ENCODE assay signal across 20 mouse cellular contexts in genomic region chr5:139433842-139434568, GRCm38 (mm10). TPM values are rescaled to one million over a fixed set of nuclear protein-coding genes. Genes with fewer than 3 reads are reported as not detected.
DNase-seq lines count a peak whose midpoint lies in the region; ATAC-seq and TF ChIP-seq lines count a peak whose summit lies in the region.
"Had no signal": no experiment of that assay in that cellular context is flagged by ENCODE, and none has a peak within 500 bp of the region (broad histone marks: within the 10 kb centered on the region; RNA-seq: fewer than 3 reads in every experiment).

No protein-coding gene starts in this region.

- no peak overlapping the region for H3K4me2 ChIP-seq in limb, embryonic 12.5 days
- no peak overlapping the region for H3K4me2 ChIP-seq in forebrain, embryonic 15.5 days (replicated peaks)
- H3K4me2 ChIP-seq in midbrain, embryonic 16.5 days (ENCODE audit: low read length) = no peak overlapping the region
- H3K4me2 ChIP-seq: embryonic facial prominence, embryonic 13.5 days; liver, embryonic 12.5 days; lung, embryonic 15.5 days; stomach, embryonic 15.5 days had no signal

- WGBS in limb, embryonic 12.5 days = 80% methylated on average over 9 of the region's 9 CpGs
- 85% methylated on average over 9 of the region's 9 CpGs for WGBS in limb, embryonic 10.5 days
- 78% methylated on average over 9 of the region's 9 CpGs for WGBS in forebrain, embryonic 15.5 days
- 76% methylated on average over 9 of the region's 9 CpGs for WGBS in midbrain, embryonic 16.5 days

- DNase-seq in gastrocnemius, adult 2 months = peak; percentile 49
- no peak for DNase-seq in gastrocnemius, postnatal 36 days
- DNase-seq in limb, embryonic 10.5 days (ENCODE audit: low spot score) = no peak
- no peak for DNase-seq in retina, embryonic 14.5 days (ENCODE audit: low spot score)
- DNase-seq: adrenal gland, adult 2 months; cerebellum, adult 11 months; kidney, adult 9 months; kidney, postnatal 36 days; thymus, adult 2 months had no signal

- no peak overlapping the region for H3K4me3 ChIP-seq in gastrocnemius, adult 2 months
- H3K4me3 ChIP-seq in limb, embryonic 12.5 days (replicated peaks) = no peak overlapping the region
- H3K4me3 ChIP-seq in limb, embryonic 10.5 days = no peak overlapping the region
- no peak overlapping the region for H3K4me3 ChIP-seq in forebrain, embryonic 15.5 days
- H3K4me3 ChIP-seq in midbrain, embryonic 16.5 days (ENCODE audit: low read depth, low read length) = no peak overlapping the region
- H3K4me3 ChIP-seq: embryonic facial prominence, embryonic 13.5 days; liver, embryonic 12.5 days; lung, embryonic 15.5 days; stomach, embryonic 15.5 days had no signal

- no peaks in the 10 kb centered on the region for H3K27me3 ChIP-seq in limb, embryonic 12.5 days
- no peaks in the 10 kb centered on the region for H3K27me3 ChIP-seq in limb, embryonic 10.5 days (ENCODE audit: low read depth, poor library complexity, severe bottlenecking)
- H3K27me3 ChIP-seq in forebrain, embryonic 15.5 days = no peaks in the 10 kb centered on the region
- H3K27me3 ChIP-seq in midbrain, embryonic 16.5 days (ENCODE audit: control insufficient read depth, insufficient read depth, low read depth, low read length) = no peaks in the 10 kb centered on the region
- H3K27me3 ChIP-seq: CH12.LX; embryonic facial prominence, embryonic 13.5 days; liver, embryonic 12.5 days; lung, embryonic 15.5 days; stomach, embryonic 15.5 days had no signal

- peaks cover 35% of the 10 kb centered on the region for H3K4me1 ChIP-seq in limb, embryonic 12.5 days (replicated peaks)
- peaks cover 34% of the 10 kb centered on the region for H3K4me1 ChIP-seq in limb, embryonic 10.5 days
- H3K4me1 ChIP-seq in forebrain, embryonic 15.5 days = peaks cover 78% of the 10 kb centered on the region
- H3K4me1 ChIP-seq in midbrain, embryonic 16.5 days (ENCODE audit: control insufficient read depth, insufficient read depth, low read length) = peaks cover 49% of the 10 kb centered on the region

- H3K9me3 ChIP-seq in limb, embryonic 12.5 days = no peaks in the 10 kb centered on the region
- no peaks in the 10 kb centered on the region for H3K9me3 ChIP-seq in limb, embryonic 10.5 days (replicated peaks)
- H3K9me3 ChIP-seq in forebrain, embryonic 15.5 days = no peaks in the 10 kb centered on the region
- H3K9me3 ChIP-seq in midbrain, embryonic 16.5 days (replicated peaks; ENCODE audit: control insufficient read depth, low read length, poor library complexity, severe bottlenecking) = no peaks in the 10 kb centered on the region
- H3K9me3 ChIP-seq: embryonic facial prominence, embryonic 13.5 days; liver, embryonic 12.5 days; lung, embryonic 15.5 days; stomach, embryonic 15.5 days had no signal

- intact Hi-C loops in gastrocnemius, adult 2 months (cut with DNase I) = no loop called here
- intact Hi-C loops in gastrocnemius, postnatal 36 days (cut with DNase I) = no loop called here

- H3K9ac ChIP-seq in limb, embryonic 12.5 days (replicated peaks) = no peak overlapping the region
- no peak overlapping the region for H3K9ac ChIP-seq in forebrain, embryonic 15.5 days (replicated peaks)
- H3K9ac ChIP-seq in midbrain, embryonic 16.5 days (ENCODE audit: low read depth, low read length) = no peak overlapping the region
- H3K9ac ChIP-seq: embryonic facial prominence, embryonic 13.5 days; liver, embryonic 12.5 days; lung, embryonic 15.5 days; stomach, embryonic 15.5 days had no signal

- no peak for TF ChIP-seq CTCF in gastrocnemius, adult 2 months (IDR thresholded peaks at IDR 0.05)

- peak overlapping the region; percentile 70 for H3K27ac ChIP-seq in gastrocnemius, adult 2 months
- H3K27ac ChIP-seq in limb, embryonic 12.5 days = peak overlapping the region; percentile 14; the same call in 1 of the 2 replicates
- no peak overlapping the region for H3K27ac ChIP-seq in limb, embryonic 10.5 days
- H3K27ac ChIP-seq in forebrain, embryonic 15.5 days (replicated peaks) = peak overlapping the region; percentile 63
- H3K27ac ChIP-seq in midbrain, embryonic 16.5 days (ENCODE audit: low read length) = peak overlapping the region; percentile 78
- H3K27ac ChIP-seq: embryonic facial prominence, embryonic 13.5 days; liver, embryonic 12.5 days; lung, embryonic 15.5 days; stomach, embryonic 15.5 days had no signal

- no peaks in the 10 kb centered on the region; the same call in 1 of the 2 replicates for H3K36me3 ChIP-seq in limb, embryonic 12.5 days
- H3K36me3 ChIP-seq in limb, embryonic 10.5 days = peaks cover 3% of the 10 kb centered on the region; the same call in 1 of the 2 replicates
- no peaks in the 10 kb centered on the region for H3K36me3 ChIP-seq in forebrain, embryonic 15.5 days
- H3K36me3 ChIP-seq in midbrain, embryonic 16.5 days (ENCODE audit: control insufficient read depth, insufficient read depth, low read length) = no peaks in the 10 kb centered on the region
- H3K36me3 ChIP-seq: lung, embryonic 15.5 days had no signal

- ATAC-seq in limb, embryonic 12.5 days (ENCODE audit: insufficient number of reproducible peaks, insufficient read depth, low FRiP score, low TSS enrichment, low read depth) = no peak
- no peak for ATAC-seq in forebrain, embryonic 15.5 days (replicated peaks)
- no peak for ATAC-seq in midbrain, embryonic 16.5 days
- ATAC-seq in erythroid progenitor cell, adult 5-6 weeks (replicated peaks; ENCODE audit: low FRiP score, poor library complexity, severe bottlenecking) = no peak
- ATAC-seq: inflammation-experienced regulatory T-cells, adult 6 months; liver, embryonic 12.5 days had no signal

RNA-seq across cellular contexts. Expression of gene Gper1, which starts 11.1 kb away (rescaled TPM):
- 1 to 10 TPM; 1.3 to 2.7 TPM for total RNA-seq in gastrocnemius, adult 2 months (2021)
- total RNA-seq in gastrocnemius, postnatal 36 days (2021) = 1 to 10 TPM; 1.1 to 1.2 TPM
- polyA plus RNA-seq in limb, embryonic 12.5 days (2016; fragmentation: Nextera tagmentation; extraction: Ambion mirVana) = 1.7 and 1.9 TPM in 2 replicates
- polyA plus RNA-seq in limb, embryonic 10.5 days (2016; fragmentation: Nextera tagmentation; extraction: Ambion mirVana) = 0.19 and 0.39 TPM in 2 replicates
- polyA plus RNA-seq in forebrain, embryonic 15.5 days (2015; fragmentation: Nextera tagmentation; extraction: Ambion mirVana) = 7.3 and 8.2 TPM in 2 replicates
- polyA plus RNA-seq in midbrain, embryonic 16.5 days (2015; fragmentation: Nextera tagmentation; extraction: Ambion mirVana) = 9.4 TPM in 2 replicates
- total RNA-seq in erythroid progenitor cell, adult 5-6 weeks (2015; ENCODE audit: low replicate concordance) = not detected in 2 replicates
- not detected in 2 replicates for total RNA-seq in erythroid progenitor cell, adult 5-6 weeks (2017; ENCODE audit: low replicate concordance)
- total RNA-seq: hematopoietic stem cell, adult 5-6 weeks had no signal
- polyA plus RNA-seq: inflammation-experienced regulatory T-cells, adult 6 months had no signal

RNA-seq across cellular contexts. Expression of gene 3110082I17Rik, which starts 26.3 kb away (rescaled TPM):
- total RNA-seq in gastrocnemius, adult 2 months (2021) = 10 to 100 TPM in 1 of 2 experiments, 1 to 10 TPM in 1; 7.9 to 10.3 TPM
- 1 to 10 TPM; 6.1 to 9.2 TPM for total RNA-seq in gastrocnemius, postnatal 36 days (2021)
- polyA plus RNA-seq in limb, embryonic 12.5 days (2016; fragmentation: Nextera tagmentation; extraction: Ambion mirVana) = 32.7 and 34.2 TPM in 2 replicates
- 51.6 and 60.2 TPM in 2 replicates for polyA plus RNA-seq in limb, embryonic 10.5 days (2016; fragmentation: Nextera tagmentation; extraction: Ambion mirVana)
- 20.4 and 21.0 TPM in 2 replicates for polyA plus RNA-seq in forebrain, embryonic 15.5 days (2015; fragmentation: Nextera tagmentation; extraction: Ambion mirVana)
- polyA plus RNA-seq in midbrain, embryonic 16.5 days (2015; fragmentation: Nextera tagmentation; extraction: Ambion mirVana) = 16.8 and 17.7 TPM in 2 replicates
- 4.7 TPM in 1 of 2 replicates, not detected in the other for total RNA-seq in erythroid progenitor cell, adult 5-6 weeks (2015; ENCODE audit: low replicate concordance)
- 3.2 and 4.2 TPM in 2 replicates for total RNA-seq in erythroid progenitor cell, adult 5-6 weeks (2017; ENCODE audit: low replicate concordance)

RNA-seq across cellular contexts. Expression of gene C130050O18Rik, which starts 28.9 kb away (rescaled TPM):
- under 1 TPM; 0.15 to 0.33 TPM for total RNA-seq in gastrocnemius, adult 2 months (2021)
- total RNA-seq in gastrocnemius, postnatal 36 days (2021) = under 1 TPM; 0.13 to 0.35 TPM
- 1.5 and 1.7 TPM in 2 replicates for polyA plus RNA-seq in limb, embryonic 12.5 days (2016; fragmentation: Nextera tagmentation; extraction: Ambion mirVana)
- polyA plus RNA-seq in limb, embryonic 10.5 days (2016; fragmentation: Nextera tagmentation; extraction: Ambion mirVana) = 0.16 and 0.56 TPM in 2 replicates
- 0.13 and 0.20 TPM in 2 replicates for polyA plus RNA-seq in forebrain, embryonic 15.5 days (2015; fragmentation: Nextera tagmentation; extraction: Ambion mirVana)
- polyA plus RNA-seq in midbrain, embryonic 16.5 days (2015; fragmentation: Nextera tagmentation; extraction: Ambion mirVana) = 0.14 and 0.39 TPM in 2 replicates
- 2.9 TPM in 1 of 2 replicates, not detected in the other for total RNA-seq in erythroid progenitor cell, adult 5-6 weeks (2015; ENCODE audit: low replicate concordance)
- 0.26 TPM in 1 of 2 replicates, not detected in the other for total RNA-seq in erythroid progenitor cell, adult 5-6 weeks (2017; ENCODE audit: low replicate concordance)
- total RNA-seq: CH12.LX had no signal
- polyA plus RNA-seq: inflammation-experienced regulatory T-cells, adult 6 months had no signal

RNA-seq across cellular contexts. Expression of gene Zfand2a, which starts 50.3 kb away (rescaled TPM):
- 10 to 100 TPM in 1 of 2 experiments, 1 to 10 TPM in 1; 8.5 to 10.3 TPM for total RNA-seq in gastrocnemius, adult 2 months (2021)
- 1 to 10 TPM; 6.9 to 7.6 TPM for total RNA-seq in gastrocnemius, postnatal 36 days (2021)
- 8.1 and 10.9 TPM in 2 replicates for polyA plus RNA-seq in limb, embryonic 12.5 days (2016; fragmentation: Nextera tagmentation; extraction: Ambion mirVana)
- polyA plus RNA-seq in limb, embryonic 10.5 days (2016; fragmentation: Nextera tagmentation; extraction: Ambion mirVana) = 12.5 and 12.8 TPM in 2 replicates
- polyA plus RNA-seq in forebrain, embryonic 15.5 days (2015; fragmentation: Nextera tagmentation; extraction: Ambion mirVana) = 14.2 and 17.5 TPM in 2 replicates
- 24.0 and 28.1 TPM in 2 replicates for polyA plus RNA-seq in midbrain, embryonic 16.5 days (2015; fragmentation: Nextera tagmentation; extraction: Ambion mirVana)
- total RNA-seq in erythroid progenitor cell, adult 5-6 weeks (2015; ENCODE audit: low replicate concordance) = 7.2 and 9.2 TPM in 2 replicates
- 3.6 and 5.8 TPM in 2 replicates for total RNA-seq in erythroid progenitor cell, adult 5-6 weeks (2017; ENCODE audit: low replicate concordance)

RNA-seq across cellular contexts. Expression of gene Gpr146, which starts 56.5 kb away (rescaled TPM):
- total RNA-seq in gastrocnemius, adult 2 months (2021) = 10 to 100 TPM; 26.5 to 41.2 TPM
- 10 to 100 TPM; 25.3 to 30.4 TPM for total RNA-seq in gastrocnemius, postnatal 36 days (2021)
- polyA plus RNA-seq in limb, embryonic 12.5 days (2016; fragmentation: Nextera tagmentation; extraction: Ambion mirVana) = 1.7 and 2.3 TPM in 2 replicates
- polyA plus RNA-seq in limb, embryonic 10.5 days (2016; fragmentation: Nextera tagmentation; extraction: Ambion mirVana) = 2.2 and 2.3 TPM in 2 replicates
- 1.3 and 1.5 TPM in 2 replicates for polyA plus RNA-seq in forebrain, embryonic 15.5 days (2015; fragmentation: Nextera tagmentation; extraction: Ambion mirVana)
- 2.5 and 2.9 TPM in 2 replicates for polyA plus RNA-seq in midbrain, embryonic 16.5 days (2015; fragmentation: Nextera tagmentation; extraction: Ambion mirVana)
- total RNA-seq in erythroid progenitor cell, adult 5-6 weeks (2015; ENCODE audit: low replicate concordance) = 34.0 and 38.9 TPM in 2 replicates
- total RNA-seq in erythroid progenitor cell, adult 5-6 weeks (2017; ENCODE audit: low replicate concordance) = 37.8 and 43.8 TPM in 2 replicates
